Mouse (Mus musculus) CH12.LX (cell line): ENCODE measurements at regions not wholly inside any gene's neighbourhood (a gene's known extent, or its start where the extent isn't known, plus 50 kb on each side); places are given as distances from the start of the nearest gene placed in this dataset.

ENCODE experiments used
- DNase-seq: peaks from one replicate; pipeline ENCODE4 v3.0.0-alpha.2; 2013; ENCODE audit errors: extremely low read depth
- H3K27ac ChIP-seq: 2 replicates; pipeline ENCODE4 v1.5.1; 2012; ENCODE audit warnings: low read depth, mild to moderate bottlenecking, control low read depth, moderate library complexity; ENCODE audit not compliant: insufficient read depth
- H3K27me3 ChIP-seq: replicated peaks from 2 replicates; pipeline ENCODE3; 2012; ENCODE audit warnings: inconsistent platforms
- H3K36me3 ChIP-seq, 2 experiments: replicated peaks in 1 of 2; 2 replicates each; pipeline versions ENCODE3 to v1.6.1; 2012; ENCODE audit warnings: inconsistent platforms in 1 of 2, low read length in 1 of 2, mild to moderate bottlenecking in 1 of 2, mixed read lengths in 1 of 2, moderate library complexity in 1 of 2; ENCODE audit not compliant: control insufficient read depth in 1 of 2, insufficient read depth in 1 of 2
- H3K4me1 ChIP-seq, 2 experiments: 2 replicates each; pipeline ENCODE4 v1.6.1; 2012; ENCODE audit warnings: inconsistent platforms in 1 of 2, moderate library complexity in 1 of 2; ENCODE audit not compliant: insufficient read depth in 2 of 2, control insufficient read depth in 1 of 2
- H3K4me2 ChIP-seq: 2 replicates; pipeline ENCODE4 v1.6.1; 2012; ENCODE audit warnings: low read depth, mild to moderate bottlenecking, control low read depth; ENCODE audit not compliant: poor library complexity, insufficient read depth, severe bottlenecking
- H3K4me3 ChIP-seq, 3 experiments: fragments of 150-350 bp in 1 of 3; sonication (generic) in 1 of 3; replicated peaks in 1 of 3; 2 replicates each; pipeline versions ENCODE3 to v1.5.1; 2011 to 2012; ENCODE audit warnings: low read depth in 2 of 3, low read length in 2 of 3, mild to moderate bottlenecking in 2 of 3, moderate library complexity in 2 of 3, control low read depth in 1 of 3, improper control_type of control experiment in 1 of 3, inconsistent platforms in 1 of 3, mixed read lengths in 1 of 3; ENCODE audit not compliant: poor library complexity in 1 of 3
- H3K79me2 ChIP-seq: replicated peaks from 2 replicates; pipeline ENCODE4 v1.6.1; 2012; ENCODE audit warnings: mild to moderate bottlenecking, moderate library complexity; ENCODE audit not compliant: control insufficient read depth, poor library complexity, insufficient read depth, severe bottlenecking; ENCODE audit errors: extremely low read depth
- H3K9ac ChIP-seq: 2 replicates; pipeline ENCODE4 v1.6.1; 2012; ENCODE audit warnings: low read depth, mild to moderate bottlenecking, control low read depth, moderate library complexity; ENCODE audit not compliant: insufficient read depth
- H3K9me3 ChIP-seq: replicated peaks from 2 replicates; pipeline ENCODE3; 2012; ENCODE audit warnings: low read length, inconsistent platforms, mixed read lengths
- BHLHE40 ChIP-seq: IDR thresholded peaks from 2 replicates; pipeline ENCODE4 v1.6.1; 2011; ENCODE audit warnings: mild to moderate bottlenecking, low read depth, low read length, improper control_type of control experiment
- CHD1 ChIP-seq: IDR thresholded peaks from 2 replicates; pipeline ENCODE4 v1.6.1; 2012; ENCODE audit warnings: low read depth, low read length, improper control_type of control experiment, inconsistent platforms
- CTCF ChIP-seq, 2 experiments: IDR thresholded peaks in 1 of 2; conservative IDR thresholded peaks in 1 of 2; 2 replicates each; pipeline ENCODE4 v1.5.1; 2011 to 2012; ENCODE audit warnings: low read depth in 2 of 2, low read length in 2 of 2, improper control_type of control experiment in 1 of 2, inconsistent platforms in 1 of 2, mild to moderate bottlenecking in 1 of 2, moderate library complexity in 1 of 2
- E2F4 ChIP-seq: IDR thresholded peaks from 2 replicates; pipeline ENCODE4 v1.6.1; 2011; ENCODE audit warnings: low read depth, low read length, improper control_type of control experiment; ENCODE audit not compliant: insufficient replicate concordance
- ELF1 ChIP-seq: IDR thresholded peaks from 2 replicates; pipeline ENCODE4 v1.6.1; 2014; ENCODE audit warnings: low read depth, mild to moderate bottlenecking, inconsistent platforms, low read length, improper control_type of control experiment
- ETS1 ChIP-seq: conservative IDR thresholded peaks from 2 replicates; pipeline ENCODE4 v1.6.1; 2012; ENCODE audit warnings: low read depth, mild to moderate bottlenecking, inconsistent platforms, low read length, improper control_type of control experiment, moderate library complexity
- IRF4 ChIP-seq: IDR thresholded peaks from 2 replicates; pipeline ENCODE4 v1.6.1; 2014; ENCODE audit warnings: low read depth, mild to moderate bottlenecking, inconsistent platforms, low read length, improper control_type of control experiment
- JUN ChIP-seq: IDR thresholded peaks from 2 replicates; pipeline ENCODE4 v1.6.1; 2011; ENCODE audit warnings: low read depth, mild to moderate bottlenecking, low read length, improper control_type of control experiment, moderate library complexity; ENCODE audit not compliant: insufficient read depth
- KAT2A ChIP-seq: IDR thresholded peaks from 2 replicates; pipeline ENCODE4 v1.6.1; 2012; ENCODE audit warnings: low read length, improper control_type of control experiment, inconsistent platforms; ENCODE audit not compliant: insufficient replicate concordance
- MAZ ChIP-seq: IDR thresholded peaks from 2 replicates; pipeline ENCODE4 v1.6.1; 2012; ENCODE audit warnings: low read depth, mild to moderate bottlenecking, inconsistent platforms, low read length, improper control_type of control experiment, moderate library complexity
- MXI1 ChIP-seq: IDR thresholded peaks from 2 replicates; pipeline ENCODE4 v1.6.1; 2011; ENCODE audit warnings: mild to moderate bottlenecking, low read depth, low read length, improper control_type of control experiment
- NELFE ChIP-seq: IDR thresholded peaks from 2 replicates; pipeline ENCODE4 v1.6.1; 2011; ENCODE audit warnings: low read depth, low read length, improper control_type of control experiment
- PAX5 ChIP-seq: IDR thresholded peaks from 2 replicates; pipeline ENCODE4 v1.6.1; 2012; ENCODE audit warnings: low read length, inconsistent platforms, mixed read lengths
- POLR2A ChIP-seq: IDR thresholded peaks from 2 replicates; pipeline ENCODE4 v1.6.1; 2011; ENCODE audit warnings: low read depth, mild to moderate bottlenecking, improper control_type of control experiment, low read length
- POLR2AphosphoS2 ChIP-seq: IDR thresholded peaks from 2 replicates; pipeline ENCODE4 v1.6.1; 2011; ENCODE audit warnings: low read depth, low read length, improper control_type of control experiment
- RCOR1 ChIP-seq: conservative IDR thresholded peaks from 2 replicates; pipeline ENCODE4 v1.6.1; 2012; ENCODE audit warnings: low read depth, mild to moderate bottlenecking, inconsistent platforms, low read length, improper control_type of control experiment
- SMC3 ChIP-seq: IDR thresholded peaks from 2 replicates; pipeline ENCODE4 v1.6.1; 2011; ENCODE audit warnings: low read depth, low read length, improper control_type of control experiment
- UBTF ChIP-seq: IDR thresholded peaks from 2 replicates; pipeline ENCODE4 v1.6.1; 2012; ENCODE audit warnings: low read depth, mild to moderate bottlenecking, inconsistent platforms, low read length, improper control_type of control experiment, moderate library complexity
- ZKSCAN1 ChIP-seq: IDR thresholded peaks from 2 replicates; pipeline ENCODE4 v1.6.1; 2012; ENCODE audit warnings: low read depth, inconsistent platforms, low read length, improper control_type of control experiment, borderline replicate concordance
- ZMIZ1 ChIP-seq: IDR thresholded peaks from 2 replicates; pipeline ENCODE4 v1.6.1; 2012; ENCODE audit warnings: low read depth, mild to moderate bottlenecking, inconsistent platforms, low read length, improper control_type of control experiment
- dilution Hi-C: fragments of 300-500 bp; cut with MboI; formaldehyde crosslinking; loops from 2 replicates; pipeline ENCODE4 v1.14.3; 2020; ENCODE audit warnings: low sequenced_read_pairs; ENCODE audit not compliant: extremely low pct_unique_long_range_greater_than_20kb, extremely low pct_ligation_motif_present
- in situ Hi-C: fragments of 300-500 bp; cut with MboI; formaldehyde crosslinking; loops from 3 replicates; pipeline ENCODE4 v1.14.3; 2019; ENCODE audit warnings: low sequenced_read_pairs, low pct_ligation_motif_present, low pct_unique_long_range_greater_than_20kb, mixed read lengths

DNA sequence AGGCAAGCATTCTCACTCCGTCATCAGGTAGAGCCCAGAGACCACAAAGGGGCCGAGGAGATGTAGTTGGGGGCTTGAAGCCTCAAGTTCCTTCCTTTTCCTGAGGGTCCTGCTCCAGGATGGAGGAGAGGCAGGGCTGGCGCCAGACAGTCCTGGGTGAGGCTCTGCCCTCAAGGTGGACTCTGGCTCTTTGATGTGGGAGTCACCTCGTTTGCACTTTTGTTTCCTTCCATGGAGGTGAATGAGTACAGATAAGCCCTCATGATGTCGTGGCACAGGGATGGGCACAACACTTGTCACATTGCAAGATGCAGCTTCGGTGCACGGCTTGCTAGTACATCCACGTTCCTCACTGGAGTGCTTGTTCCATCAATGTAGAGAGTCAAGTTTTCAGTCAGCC, 182.4 kb downstream of the Maf start:
- Histone ChIP-seq H3K4me3 (no peak overlapping the region), H3K79me2 (no peaks in the 10 kb centered on the region), H3K4me2 (no peak overlapping the region), H3K9me3 (no peaks in the 10 kb centered on the region), H3K27me3 (peaks cover 58% of the 10 kb centered on the region), H3K27ac (no peak overlapping the region), H3K9ac (no peak overlapping the region), H3K4me1 (no peaks in the 10 kb centered on the region), H3K36me3 (no peaks in the 10 kb centered on the region)
- TF ChIP-seq CTCF (conservative IDR thresholded peaks at IDR 0.05 in 1 of 2, IDR thresholded peaks at IDR 0.05 in 1 of 2; ENCODE audit: low read depth in 2 of 2, low read length in 2 of 2), result no peak
- TF ChIP-seq IRF4, result no peak
- no peak for TF ChIP-seq PAX5
- no peak for TF ChIP-seq E2F4
- no peak for TF ChIP-seq SMC3
- no peak for TF ChIP-seq ELF1
- no peak for TF ChIP-seq BHLHE40
- no peak for TF ChIP-seq ETS1
- no peak for TF ChIP-seq NELFE
- TF ChIP-seq RCOR1, result no peak
- TF ChIP-seq ZMIZ1, result no peak
- TF ChIP-seq POLR2A, result no peak
- TF ChIP-seq JUN, result no peak
- in situ Hi-C loops (no loop called here), dilution Hi-C loops (no loop called here)
- no peak for DNase-seq

DNA sequence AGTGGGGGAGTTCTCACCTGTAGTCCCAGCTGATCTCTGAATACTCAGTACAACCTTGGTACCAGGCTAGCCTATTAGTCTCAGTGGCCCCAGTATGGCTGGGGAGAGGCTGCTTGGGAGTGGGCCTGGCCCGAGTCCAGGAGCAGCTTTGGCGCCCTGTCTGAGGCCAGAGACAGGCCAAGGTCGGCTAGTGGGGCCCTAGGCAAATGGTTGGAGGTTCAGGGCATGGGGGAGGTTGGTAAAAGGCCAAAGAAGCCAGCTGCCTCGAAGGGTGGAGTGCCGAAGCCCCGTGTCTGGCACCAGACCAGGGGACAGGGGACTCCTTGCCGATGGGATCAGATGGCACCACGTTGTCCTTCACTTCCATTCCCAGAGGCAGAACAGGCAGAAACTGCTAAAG, 182.9 kb downstream of the Maf start:
- DNase-seq, result no peak
- TF ChIP-seq CHD1, result no peak
- no peak for TF ChIP-seq UBTF
- TF ChIP-seq POLR2AphosphoS2, result no peak
- no peak for TF ChIP-seq MXI1
- TF ChIP-seq PAX5, result no peak
- no peak for TF ChIP-seq MAZ
- TF ChIP-seq KAT2A, result no peak
- TF ChIP-seq ZKSCAN1, result no peak
- TF ChIP-seq, all 38 proteins: peak for 0
- no peaks in the 10 kb centered on the region for H3K9me3 ChIP-seq
- dilution Hi-C loops (no loop called here), in situ Hi-C loops (no loop called here)
- H3K27me3 ChIP-seq, result peaks cover 56% of the 10 kb centered on the region
- no peaks in the 10 kb centered on the region for H3K4me1 ChIP-seq
- H3K79me2 ChIP-seq, result no peaks in the 10 kb centered on the region
- H3K9ac ChIP-seq, result no peak overlapping the region
- no peak overlapping the region for H3K4me3 ChIP-seq
- no peak overlapping the region for H3K27ac ChIP-seq
- H3K36me3 ChIP-seq, result no peaks in the 10 kb centered on the region
- no peak overlapping the region for H3K4me2 ChIP-seq
